Mouse (Mus musculus) C2C12 (cell line): ENCODE measurements at regions not wholly inside any gene's neighbourhood (a gene's known extent, or its start where the extent isn't known, plus 50 kb on each side); places are given as distances from the start of the nearest gene placed in this dataset.

Experiments
- CTCF ChIP-seq: IDR thresholded peaks from one replicate; pipeline ENCODE4 v1.5.1; 2011; ENCODE audit not compliant: control insufficient read depth, insufficient read depth, insufficient read length
- MAX ChIP-seq: IDR thresholded peaks from one replicate; pipeline ENCODE4 v1.6.1; 2011; ENCODE audit warnings: mild to moderate bottlenecking, control low read depth
- MYOD1 ChIP-seq: IDR thresholded peaks from one replicate; pipeline ENCODE4 v1.6.1; 2011; ENCODE audit warnings: low read depth; ENCODE audit not compliant: control insufficient read depth, insufficient read length
- MYOG ChIP-seq: IDR thresholded peaks from one replicate; pipeline ENCODE4 v1.6.1; 2011; ENCODE audit not compliant: control insufficient read depth, insufficient read length; ENCODE audit errors: extremely low read depth
- USF1 ChIP-seq: IDR thresholded peaks from one replicate; pipeline ENCODE4 v1.6.1; 2011; ENCODE audit warnings: low read depth, mild to moderate bottlenecking, control low read depth, moderate library complexity

DNA sequence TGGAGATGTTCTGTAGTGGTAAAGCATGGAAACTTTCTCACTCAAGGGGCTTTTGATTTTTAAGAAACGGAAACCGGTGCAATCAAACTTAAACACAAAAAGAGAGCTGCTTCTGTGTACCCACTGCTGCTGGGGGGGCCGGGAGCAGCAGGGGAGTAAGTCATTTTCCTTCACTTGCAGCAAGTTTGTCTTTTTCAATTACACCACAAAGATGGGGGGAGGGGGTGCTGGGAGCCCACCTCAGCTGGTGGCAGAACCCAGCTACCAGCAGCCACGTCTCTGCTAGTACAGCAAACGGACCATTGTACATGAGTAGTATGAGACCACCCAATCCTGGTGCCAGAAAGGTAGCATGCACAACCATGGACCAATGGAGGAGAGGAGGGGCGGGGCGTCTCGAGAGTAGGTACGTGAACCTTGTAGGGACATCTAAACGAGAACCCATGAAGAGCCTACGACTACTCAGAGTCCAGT lies 211.7 kb upstream of the Amigo2 start:
- TF ChIP-seq MYOG (no peak), CTCF (no peak), USF1 (no peak), MYOD1 (no peak), MAX (no peak)
